Mouse (Mus musculus): ENCODE data around the gene Rhebl1. TPM values are rescaled to one million over a fixed set of nuclear protein-coding genes. Genes with fewer than 3 reads are reported as not detected.
A peak's percentile ranks its signal among the peaks of the same experiment; 100 is the strongest.

The Rhebl1 gene
- polyA plus RNA-seq, 1 experiment from 2014 or later: 6.1 TPM

- 80% methylated on average over 9 of the region's 9 CpGs for WGBS
- H3K27me3 ChIP-seq (replicated peaks): no peaks in the 10 kb centered on the region
- ATAC-seq (ENCODE audit: insufficient number of reproducible peaks, low FRiP score): no peak
- no peak overlapping the region for H3K4me3 ChIP-seq
- H3K9ac ChIP-seq: no peak overlapping the region
- H3K4me1 ChIP-seq (replicated peaks): no peaks in the 10 kb centered on the region
- peaks cover 99% of the 10 kb centered on the region for H3K36me3 ChIP-seq
- H3K27ac ChIP-seq (ENCODE audit: poor library complexity, severe bottlenecking): no peak overlapping the region
- no peak overlapping the region for H3K4me2 ChIP-seq
- no peaks in the 10 kb centered on the region for H3K9me3 ChIP-seq (replicated peaks)
These were observed 34.9 kb downstream of the Rhebl1 start for GRCm38 (mm10) chr15:98859319-98860043.

- H3K36me3 ChIP-seq: peaks cover 99% of the 10 kb centered on the region
- no peak overlapping the region for H3K4me2 ChIP-seq
- H3K4me3 ChIP-seq: no peak overlapping the region
- no peak overlapping the region for H3K9ac ChIP-seq
- H3K27me3 ChIP-seq (replicated peaks): no peaks in the 10 kb centered on the region
- H3K4me1 ChIP-seq (replicated peaks): no peaks in the 10 kb centered on the region
- no peaks in the 10 kb centered on the region for H3K9me3 ChIP-seq (replicated peaks)
- H3K27ac ChIP-seq (ENCODE audit: poor library complexity, severe bottlenecking): no peak overlapping the region
- no peak for ATAC-seq (ENCODE audit: insufficient number of reproducible peaks, low FRiP score)
- WGBS: 90% methylated on average over 16 of the region's 16 CpGs
These were observed 40.1 kb downstream of the Rhebl1 start for GRCm38 (mm10) chr15:98854214-98854613.

- ATAC-seq (ENCODE audit: insufficient number of reproducible peaks, low FRiP score): no peak
- 92% methylated on average over 28 of the region's 28 CpGs for WGBS
- Histone ChIP-seq H3K4me1 (replicated peaks) (no peaks in the 10 kb centered on the region), H3K4me2 (no peak overlapping the region), H3K9me3 (replicated peaks) (no peaks in the 10 kb centered on the region), H3K27me3 (replicated peaks) (no peaks in the 10 kb centered on the region), H3K4me3 (no peak overlapping the region), H3K36me3 (peaks cover 100% of the 10 kb centered on the region), H3K27ac (ENCODE audit: poor library complexity, severe bottlenecking) (no peak overlapping the region), H3K9ac (no peak overlapping the region)
These were observed 41.0 kb downstream of the Rhebl1 start for GRCm38 (mm10) chr15:98853161-98853937.

- H3K4me1 ChIP-seq (replicated peaks): no peaks in the 10 kb centered on the region
- no peak overlapping the region for H3K27ac ChIP-seq (ENCODE audit: poor library complexity, severe bottlenecking)
- H3K36me3 ChIP-seq: peaks cover 100% of the 10 kb centered on the region
- H3K9me3 ChIP-seq (replicated peaks): no peaks in the 10 kb centered on the region
- no peak for ATAC-seq (ENCODE audit: insufficient number of reproducible peaks, low FRiP score)
- H3K9ac ChIP-seq: no peak overlapping the region
- 91% methylated on average over 9 of the region's 9 CpGs for WGBS
- H3K4me2 ChIP-seq: no peak overlapping the region
- no peak overlapping the region for H3K4me3 ChIP-seq
- no peaks in the 10 kb centered on the region for H3K27me3 ChIP-seq (replicated peaks)
These were observed 41.6 kb downstream of the Rhebl1 start for GRCm38 (mm10) chr15:98852733-98853132.

- Histone ChIP-seq H3K36me3 (peaks cover 100% of the 10 kb centered on the region), H3K27ac (ENCODE audit: poor library complexity, severe bottlenecking) (no peak overlapping the region), H3K9me3 (replicated peaks) (no peaks in the 10 kb centered on the region), H3K4me3 (no peak overlapping the region), H3K4me2 (no peak overlapping the region), H3K27me3 (replicated peaks) (no peaks in the 10 kb centered on the region), H3K9ac (no peak overlapping the region), H3K4me1 (replicated peaks) (no peaks in the 10 kb centered on the region)
- ATAC-seq (ENCODE audit: insufficient number of reproducible peaks, low FRiP score): no peak
- 96% methylated on average over 9 of the region's 9 CpGs for WGBS
These were observed 42.3 kb downstream of the Rhebl1 start for GRCm38 (mm10) chr15:98852071-98852470.

GRCm38 (mm10) chr15:98851229-98851818 is 43.0 kb downstream of the Rhebl1 start:
- Histone ChIP-seq H3K36me3 (peaks cover 100% of the 10 kb centered on the region), H3K4me2 (no peak overlapping the region), H3K4me1 (replicated peaks) (no peaks in the 10 kb centered on the region), H3K9ac (no peak overlapping the region), H3K4me3 (no peak overlapping the region), H3K27ac (ENCODE audit: poor library complexity, severe bottlenecking) (no peak overlapping the region), H3K27me3 (replicated peaks) (no peaks in the 10 kb centered on the region), H3K9me3 (replicated peaks) (no peaks in the 10 kb centered on the region)
- whole genome bisulfite sequencing: 91% methylated on average over 21 of the region's 21 CpGs
- ATAC-seq (ENCODE audit: insufficient number of reproducible peaks, low FRiP score): no peak

- Histone ChIP-seq H3K36me3 (peaks cover 100% of the 10 kb centered on the region), H3K4me3 (no peak overlapping the region), H3K4me2 (no peak overlapping the region), H3K27me3 (replicated peaks) (no peaks in the 10 kb centered on the region), H3K9me3 (replicated peaks) (no peaks in the 10 kb centered on the region), H3K4me1 (replicated peaks) (no peaks in the 10 kb centered on the region), H3K9ac (no peak overlapping the region), H3K27ac (ENCODE audit: poor library complexity, severe bottlenecking) (no peak overlapping the region)
- no peak for ATAC-seq (ENCODE audit: insufficient number of reproducible peaks, low FRiP score)
- 87% methylated on average over 14 of the region's 14 CpGs for WGBS
These were observed 43.7 kb downstream of the Rhebl1 start for GRCm38 (mm10) chr15:98850668-98851067.

GRCm38 (mm10) chr15:98849956-98850600 is 44.3 kb downstream of the Rhebl1 start:
- no peak overlapping the region for H3K9ac ChIP-seq
- no peaks in the 10 kb centered on the region for H3K9me3 ChIP-seq (replicated peaks)
- 89% methylated on average over 16 of the region's 16 CpGs for WGBS
- no peak overlapping the region for H3K27ac ChIP-seq (ENCODE audit: poor library complexity, severe bottlenecking)
- peaks cover 100% of the 10 kb centered on the region for H3K36me3 ChIP-seq
- H3K4me2 ChIP-seq: no peak overlapping the region
- no peak; the same call in 1 of the 2 replicates for ATAC-seq (ENCODE audit: insufficient number of reproducible peaks, low FRiP score)
- H3K27me3 ChIP-seq (replicated peaks): no peaks in the 10 kb centered on the region
- no peaks in the 10 kb centered on the region for H3K4me1 ChIP-seq (replicated peaks)
- no peak overlapping the region for H3K4me3 ChIP-seq

GRCm38 (mm10) chr15:98849165-98849564 is 45.2 kb downstream of the Rhebl1 start:
- no peak overlapping the region for H3K4me2 ChIP-seq
- H3K27ac ChIP-seq (ENCODE audit: poor library complexity, severe bottlenecking): no peak overlapping the region
- H3K4me3 ChIP-seq: no peak overlapping the region
- H3K27me3 ChIP-seq (replicated peaks): no peaks in the 10 kb centered on the region
- no peaks in the 10 kb centered on the region for H3K4me1 ChIP-seq (replicated peaks)
- 0 out of 2 replicates have a peak overlapping the region, but pooled peaks have one; percentile 14 for H3K9ac ChIP-seq
- no peaks in the 10 kb centered on the region for H3K9me3 ChIP-seq (replicated peaks)
- peaks cover 100% of the 10 kb centered on the region for H3K36me3 ChIP-seq
- WGBS: 93% methylated on average over 11 of the region's 11 CpGs
- no peak for ATAC-seq (ENCODE audit: insufficient number of reproducible peaks, low FRiP score)

- Histone ChIP-seq H3K36me3 (peaks cover 100% of the 10 kb centered on the region), H3K9me3 (replicated peaks) (no peaks in the 10 kb centered on the region), H3K27ac (ENCODE audit: poor library complexity, severe bottlenecking) (no peak overlapping the region), H3K9ac (no peak overlapping the region), H3K4me1 (replicated peaks) (no peaks in the 10 kb centered on the region), H3K4me2 (no peak overlapping the region), H3K27me3 (replicated peaks) (no peaks in the 10 kb centered on the region), H3K4me3 (no peak overlapping the region)
- WGBS: 86% methylated on average over 8 of the region's 8 CpGs
- no peak for ATAC-seq (ENCODE audit: insufficient number of reproducible peaks, low FRiP score)
These were observed 48.2 kb downstream of the Rhebl1 start for GRCm38 (mm10) chr15:98846140-98846539.

GRCm38 (mm10) chr15:98845149-98845548 is 49.2 kb downstream of the Rhebl1 start:
- Histone ChIP-seq H3K4me3 (no peak overlapping the region), H3K4me2 (no peak overlapping the region), H3K4me1 (replicated peaks) (no peaks in the 10 kb centered on the region), H3K36me3 (peaks cover 100% of the 10 kb centered on the region), H3K27me3 (replicated peaks) (no peaks in the 10 kb centered on the region), H3K9me3 (replicated peaks) (no peaks in the 10 kb centered on the region), H3K9ac (no peak overlapping the region), H3K27ac (ENCODE audit: poor library complexity, severe bottlenecking) (no peak overlapping the region)
- no peak for ATAC-seq (ENCODE audit: insufficient number of reproducible peaks, low FRiP score)
- WGBS: 86% methylated on average over 2 of the region's 2 CpGs

Measured in heart, embryonic 12.5 days (tissue).